Mouse (Mus musculus) olfactory bulb, adult 2 months (tissue): ENCODE measurements around the gene Gna15. TPM values are rescaled to one million over a fixed set of nuclear protein-coding genes. Genes with fewer than 3 reads are reported as not detected.

Experiments used
- H3K27ac ChIP-seq: fragments of 200-500 bp; 2 replicates; pipeline ENCODE4 v1.5.1; 2012; ENCODE audit warnings: low read depth, low read length; ENCODE audit not compliant: insufficient read depth
- H3K4me1 ChIP-seq: fragments of 200-500 bp; 2 replicates; pipeline ENCODE4 v1.6.1; 2012; ENCODE audit warnings: low read length; ENCODE audit not compliant: control insufficient read depth, insufficient read depth
- H3K4me3 ChIP-seq: fragments of 200-500 bp; 2 replicates; pipeline ENCODE4 v1.5.1; 2012; ENCODE audit warnings: mild to moderate bottlenecking, low read depth, low read length, moderate library complexity; ENCODE audit not compliant: insufficient read depth
- CTCF ChIP-seq: fragments of 200-500 bp; IDR thresholded peaks from 2 replicates; pipeline ENCODE4 v1.5.1; 2012; ENCODE audit warnings: low read depth, mild to moderate bottlenecking, low read length, moderate library complexity; ENCODE audit not compliant: insufficient read depth
- POLR2A ChIP-seq: fragments of 200-500 bp; IDR thresholded peaks from 2 replicates; pipeline ENCODE4 v1.6.1; 2012; ENCODE audit warnings: mild to moderate bottlenecking, low read depth, low read length, moderate library complexity; ENCODE audit not compliant: insufficient read depth
- WGBS: fragments of 180-500 bp; shearing (Covaris S2); methylation state at CpG from one replicate; pipeline ENCODE4 v1.1.7; 2018; 5-methylcytosine and 5-hydroxymethylcytosine counted together
- polyA plus RNA-seq: library from polyadenylated mRNA; stranded (reverse); fragments of >200 nt; gene quantifications from 2 replicates; pipeline ENCODE4 v1.2.4, GENCODE M21; 2012; ENCODE audit warnings: low replicate concordance; ENCODE audit not compliant: missing spikeins, insufficient read depth, insufficient read length

The Gna15 gene
- polyA plus RNA-seq, 1 experiment: not detected

GRCm38 (mm10) chr10:81494260-81495041 is 29.6 kb downstream of the Gna15 start:
- H3K27ac ChIP-seq: no peak overlapping the region
- WGBS: 88% methylated on average over 11 of the region's 11 CpGs
- TF ChIP-seq CTCF: no peak
- TF ChIP-seq POLR2A: no peak
- H3K4me1 ChIP-seq: peaks cover 21% of the 10 kb centered on the region
- H3K4me3 ChIP-seq: peak overlapping the region; percentile 78; the same call in 1 of the 2 replicates

GRCm38 (mm10) chr10:81493601-81494220 is 30.3 kb downstream of the Gna15 start:
- 76% methylated on average over 8 of the region's 8 CpGs for WGBS
- Histone ChIP-seq H3K4me1 (peaks cover 21% of the 10 kb centered on the region), H3K27ac (no peak overlapping the region), H3K4me3 (no peak overlapping the region)
- TF ChIP-seq POLR2A (no peak), CTCF (no peak)

- WGBS: 87% methylated on average over 11 of the region's 11 CpGs
- no peak overlapping the region for H3K27ac ChIP-seq
- no peak overlapping the region for H3K4me3 ChIP-seq
- peaks cover 21% of the 10 kb centered on the region for H3K4me1 ChIP-seq
- no peak for TF ChIP-seq POLR2A
- TF ChIP-seq CTCF: no peak
Measured at GRCm38 (mm10) chr10:81492606-81493240, 31.3 kb downstream of the Gna15 start.

- Histone ChIP-seq H3K4me1 (peaks cover 21% of the 10 kb centered on the region), H3K4me3 (no peak overlapping the region), H3K27ac (no peak overlapping the region)
- WGBS: 93% methylated on average over 9 of the region's 9 CpGs
- TF ChIP-seq CTCF (no peak), POLR2A (no peak)
Measured at GRCm38 (mm10) chr10:81491018-81491417, 33.0 kb downstream of the Gna15 start.

GRCm38 (mm10) chr10:81489941-81490340 is 34.1 kb downstream of the Gna15 start:
- 80% methylated on average over 14 of the region's 14 CpGs for WGBS
- Histone ChIP-seq H3K4me1 (peaks cover 22% of the 10 kb centered on the region), H3K27ac (no peak overlapping the region), H3K4me3 (no peak overlapping the region)
- no peak for TF ChIP-seq CTCF
- no peak for TF ChIP-seq POLR2A

- TF ChIP-seq CTCF (no peak), POLR2A (no peak)
- Histone ChIP-seq H3K4me3 (no peak overlapping the region), H3K27ac (no peak overlapping the region), H3K4me1 (peaks cover 16% of the 10 kb centered on the region)
- 88% methylated on average over 11 of the region's 11 CpGs for WGBS
Measured at GRCm38 (mm10) chr10:81488081-81488480, 35.9 kb downstream of the Gna15 start.

- H3K4me3 ChIP-seq: no peak overlapping the region
- 87% methylated on average over 10 of the region's 10 CpGs for WGBS
- TF ChIP-seq POLR2A (no peak), CTCF (no peak)
- no peak overlapping the region for H3K27ac ChIP-seq
- peaks cover 20% of the 10 kb centered on the region for H3K4me1 ChIP-seq
Measured at GRCm38 (mm10) chr10:81486496-81486895, 37.5 kb downstream of the Gna15 start.

- Histone ChIP-seq H3K4me1 (peaks cover 20% of the 10 kb centered on the region), H3K4me3 (no peak overlapping the region), H3K27ac (no peak overlapping the region)
- 66% methylated on average over 7 of the region's 7 CpGs for WGBS
- TF ChIP-seq POLR2A (no peak), CTCF (no peak)
Measured at GRCm38 (mm10) chr10:81485479-81486018, 38.5 kb downstream of the Gna15 start.

- WGBS: 5% methylated on average over 2 of the region's 2 CpGs
Measured at GRCm38 (mm10) chr10:81485060-81485449, 39.0 kb downstream of the Gna15 start.

More at GRCm38 (mm10) chr10:81485060-81485449, 39.0 kb downstream of the Gna15 start:
- H3K4me1 ChIP-seq: peaks cover 25% of the 10 kb centered on the region
- H3K27ac ChIP-seq: peak overlapping the region; percentile 90; the same call in 1 of the 2 replicates
- no peak overlapping the region for H3K4me3 ChIP-seq
- TF ChIP-seq CTCF (no peak), POLR2A (no peak)
